Mouse (Mus musculus) lung, adult 2 months (tissue): ENCODE measurements at regions not wholly inside any gene's neighbourhood (a gene's known extent, or its start where the extent isn't known, plus 50 kb on each side); places are given as distances from the start of the nearest gene placed in this dataset.

Experiments used
- CTCF ChIP-seq: fragments of 200-500 bp; IDR thresholded peaks from 2 replicates; pipeline ENCODE4 v1.5.1; 2011; ENCODE audit warnings: mild to moderate bottlenecking, low read length, control low read depth; ENCODE audit not compliant: insufficient read depth
- POLR2A ChIP-seq: fragments of 200-500 bp; IDR thresholded peaks from 2 replicates; pipeline ENCODE4 v1.6.1; 2011; ENCODE audit warnings: low read depth, mild to moderate bottlenecking, control low read depth, low read length, borderline replicate concordance; ENCODE audit errors: extremely low read depth

- TF ChIP-seq POLR2A (no peak), CTCF (no peak)
Measured at GRCm38 (mm10) chr10:25857954-25858616, 220.0 kb upstream of the Gm9767 start.
